Mouse (Mus musculus): ENCODE measurements at regions not wholly inside any gene's neighbourhood (a gene's known extent, or its start where the extent isn't known, plus 50 kb on each side); places are given as distances from the start of the nearest gene placed in this dataset.

GRCm38 (mm10) chr12:56402844-56403243 is 57.1 kb upstream of the Mbip start:
- DNase-seq (ENCODE audit: low spot score) = no peak

GRCm38 (mm10) chr12:56402137-56402536 is 56.4 kb upstream of the Mbip start:
- DNase-seq (ENCODE audit: low spot score) = no peak

Measured in T-cell, adult 2 months (primary cell).